Mouse (Mus musculus) heart, adult 2 months (tissue): ENCODE data around the gene Pik3r5.

ENCODE experiments used
- CTCF ChIP-seq: fragments of 200-600 bp; IDR thresholded peaks from 2 replicates; pipeline ENCODE4 v1.8.1; 2022; ENCODE audit warnings: antibody characterized with exemption, mild to moderate bottlenecking, moderate library complexity
- POLR2A ChIP-seq: fragments of 200-500 bp; IDR thresholded peaks from 2 replicates; pipeline ENCODE4 v1.6.1; 2011; ENCODE audit warnings: mild to moderate bottlenecking, low read depth, low read length, control low read depth; ENCODE audit not compliant: insufficient read depth

GRCm38 (mm10) chr11:68433534-68433933 is 1.6 kb downstream of the Pik3r5 start:
- TF ChIP-seq CTCF (no peak), POLR2A (no peak)
